Mouse (Mus musculus): Measurements from ENCODE around the gene Krtap19-1. TPM values are rescaled to one million over a fixed set of nuclear protein-coding genes. Genes with fewer than 3 reads are reported as not detected.

The Krtap19-1 gene
- not detected for polyA plus RNA-seq (2015; fragmentation: Illumina TruSeq; extraction: RNeasy Lipid Tissue Mini Kit (QIAGEN cat#74804); ENCODE audit: low read depth, low replicate concordance)

DNA sequence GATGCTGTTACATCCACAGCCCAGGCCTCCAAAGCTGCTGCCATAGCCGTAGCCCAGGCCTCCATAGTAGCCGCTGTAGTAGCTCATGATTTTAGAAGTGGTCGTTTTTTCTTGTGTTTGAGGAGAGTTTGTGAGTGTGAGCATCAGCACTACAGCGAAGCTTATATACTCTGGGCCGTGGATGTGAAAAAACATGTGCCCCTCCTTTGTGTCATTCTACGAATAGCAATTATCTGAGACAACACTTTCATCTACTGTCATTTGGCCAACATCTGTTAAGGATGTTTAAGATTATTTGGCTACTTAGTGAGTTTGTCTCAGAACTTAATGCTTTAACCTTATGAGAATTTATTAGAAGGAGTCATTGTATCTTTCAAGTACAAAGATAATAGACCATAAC lies at the start of gene Krtap19-1:
Krtap19-1 (minus strand) TSS at position 101 of the 400 bp plus-strand sequence.

GRCm38 (mm10) chr16:88896357-88896756 lies 27.1 kb upstream of the Krtap19-1 start, which contains the start of gene Krtap19-5:
Gene Krtap19-5 (minus strand): TSS chr16:88896457.

DNA sequence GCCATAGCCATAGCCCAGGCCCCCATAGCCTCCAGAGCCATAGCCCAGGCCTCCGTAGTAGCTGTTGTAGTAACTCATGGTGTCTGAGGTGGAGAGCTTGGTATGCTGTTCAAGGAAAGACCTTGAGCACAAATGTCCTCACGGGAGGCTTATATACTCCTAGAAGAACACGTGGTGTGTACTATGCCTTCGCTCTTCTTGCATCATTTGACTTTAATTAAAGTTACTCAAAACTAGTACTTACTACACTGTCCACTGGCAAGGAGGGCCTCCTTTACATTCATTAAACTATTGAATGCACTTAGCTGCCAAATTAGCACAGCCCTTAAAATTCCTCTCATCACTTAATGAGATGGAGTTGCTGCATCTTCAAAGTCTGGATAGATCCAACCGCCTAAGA lies 15.8 kb upstream of the Krtap19-1 start, which contains the start of gene Krtap19-4:
Krtap19-4 (minus strand) TSS at position 101 of the 400 bp plus-strand sequence.

GRCm38 (mm10) chr16:88877938-88878337 lies 8.7 kb upstream of the Krtap19-1 start, which contains the start of gene Krtap19-3:
Gene Krtap19-3 (minus strand): TSS chr16:88878038.

GRCm38 (mm10) chr16:88874169-88874568 lies 5.0 kb upstream of the Krtap19-1 start, which contains the start of gene Krtap19-2:
Gene Krtap19-2 (minus strand): TSS chr16:88874269.

DNA sequence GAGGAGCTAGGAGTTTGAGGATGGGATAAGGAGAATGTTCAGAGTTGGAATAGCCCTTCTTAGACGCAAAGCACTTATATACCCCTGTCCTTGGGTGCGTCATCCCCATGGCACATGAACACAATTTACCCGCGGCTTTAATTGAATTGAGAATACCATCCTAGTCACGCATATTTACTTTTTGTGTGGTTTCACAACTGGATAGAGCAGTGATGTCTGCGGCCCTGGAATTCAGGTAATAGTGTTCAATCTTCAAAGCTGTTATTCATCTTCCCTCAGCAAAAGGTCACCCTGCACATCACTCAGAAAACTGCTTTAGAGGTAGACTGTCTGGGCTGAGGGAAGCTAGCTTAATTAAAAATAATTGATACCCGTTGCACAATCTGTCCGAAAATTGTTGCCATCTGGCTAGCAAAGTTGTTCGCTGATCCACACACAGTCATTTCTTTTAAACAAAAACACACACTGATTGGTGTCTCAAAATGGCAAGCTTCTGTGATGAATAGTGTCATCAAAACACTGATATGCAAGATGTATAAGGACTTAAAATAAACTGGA lies 43.0 kb downstream of the Krtap19-1 start, which contains the start of gene Krtap14:
Krtap14 (minus strand) TSS at position 51 of the 558 bp plus-strand sequence.

DNA sequence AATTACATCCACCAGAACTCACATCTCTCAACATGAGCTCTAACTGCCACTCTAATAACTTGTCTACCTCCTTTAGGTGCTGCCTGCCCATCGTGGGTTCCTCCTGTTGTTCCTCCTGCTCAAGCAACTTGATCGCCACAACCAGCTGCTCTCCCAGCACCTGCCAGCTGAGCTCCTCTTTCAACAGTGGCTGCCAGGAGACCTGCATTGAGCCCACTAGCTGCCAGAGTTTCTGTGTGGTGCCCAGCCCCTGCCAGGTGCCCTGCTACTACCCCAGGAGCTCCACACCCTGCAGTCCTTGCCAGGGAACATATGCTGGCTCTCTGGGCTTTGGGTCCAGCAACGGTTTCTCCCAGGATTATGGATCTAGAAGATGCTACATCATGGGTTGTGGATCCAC lies 49.1 kb downstream of the Krtap19-1 start, which contains the start of gene Krtap15:
Krtap15 (plus strand) TSS at position 150 of the 400 bp plus-strand sequence.

Other genes with a start within 250 kb of the Krtap19-1 start
- gene 2310079G19Rik, start 241.7 kb downstream of the Krtap19-1 start, polyA plus RNA-seq (2015; fragmentation: Illumina TruSeq; extraction: RNeasy Lipid Tissue Mini Kit (QIAGEN cat#74804); ENCODE audit: low read depth, low replicate concordance), result not detected
- gene Krtap26-1, start 221.6 kb downstream of the Krtap19-1 start, polyA plus RNA-seq (2015; fragmentation: Illumina TruSeq; extraction: RNeasy Lipid Tissue Mini Kit (QIAGEN cat#74804); ENCODE audit: low read depth, low replicate concordance), result not detected
- gene Krtap27-1, start 197.7 kb downstream of the Krtap19-1 start, polyA plus RNA-seq (2015; fragmentation: Illumina TruSeq; extraction: RNeasy Lipid Tissue Mini Kit (QIAGEN cat#74804); ENCODE audit: low read depth, low replicate concordance), result not detected
- not detected for gene 2310061N02Rik, start 161.4 kb downstream of the Krtap19-1 start, polyA plus RNA-seq (2015; fragmentation: Illumina TruSeq; extraction: RNeasy Lipid Tissue Mini Kit (QIAGEN cat#74804); ENCODE audit: low read depth, low replicate concordance)
- not detected for gene Krtap13-1, start 140.5 kb downstream of the Krtap19-1 start, polyA plus RNA-seq (2015; fragmentation: Illumina TruSeq; extraction: RNeasy Lipid Tissue Mini Kit (QIAGEN cat#74804); ENCODE audit: low read depth, low replicate concordance)
- not detected for gene Krtap13, start 117.8 kb downstream of the Krtap19-1 start, polyA plus RNA-seq (2015; fragmentation: Illumina TruSeq; extraction: RNeasy Lipid Tissue Mini Kit (QIAGEN cat#74804); ENCODE audit: low read depth, low replicate concordance)
- not detected for gene 2310034C09Rik, start 110.6 kb downstream of the Krtap19-1 start, polyA plus RNA-seq (2015; fragmentation: Illumina TruSeq; extraction: RNeasy Lipid Tissue Mini Kit (QIAGEN cat#74804); ENCODE audit: low read depth, low replicate concordance)
- not detected for gene 2310057N15Rik, start 95.2 kb downstream of the Krtap19-1 start, polyA plus RNA-seq (2015; fragmentation: Illumina TruSeq; extraction: RNeasy Lipid Tissue Mini Kit (QIAGEN cat#74804); ENCODE audit: low read depth, low replicate concordance)
- not detected for gene Gm5965, start 91.5 kb downstream of the Krtap19-1 start, polyA plus RNA-seq (2015; fragmentation: Illumina TruSeq; extraction: RNeasy Lipid Tissue Mini Kit (QIAGEN cat#74804); ENCODE audit: low read depth, low replicate concordance)
- not detected for gene Gm20741, start 57.2 kb downstream of the Krtap19-1 start, polyA plus RNA-seq (2015; fragmentation: Illumina TruSeq; extraction: RNeasy Lipid Tissue Mini Kit (QIAGEN cat#74804); ENCODE audit: low read depth, low replicate concordance)
- not detected for gene Krtap15, start 49.2 kb downstream of the Krtap19-1 start, polyA plus RNA-seq (2015; fragmentation: Illumina TruSeq; extraction: RNeasy Lipid Tissue Mini Kit (QIAGEN cat#74804); ENCODE audit: low read depth, low replicate concordance)
- gene Krtap14, start 43.3 kb downstream of the Krtap19-1 start, polyA plus RNA-seq (2015; fragmentation: Illumina TruSeq; extraction: RNeasy Lipid Tissue Mini Kit (QIAGEN cat#74804); ENCODE audit: low read depth, low replicate concordance), result not detected
- gene Krtap19-2, start 4.9 kb upstream of the Krtap19-1 start, polyA plus RNA-seq (2015; fragmentation: Illumina TruSeq; extraction: RNeasy Lipid Tissue Mini Kit (QIAGEN cat#74804); ENCODE audit: low read depth, low replicate concordance), result not detected
- not detected for gene Krtap19-3, start 8.6 kb upstream of the Krtap19-1 start, polyA plus RNA-seq (2015; fragmentation: Illumina TruSeq; extraction: RNeasy Lipid Tissue Mini Kit (QIAGEN cat#74804); ENCODE audit: low read depth, low replicate concordance)
- not detected for gene Krtap19-4, start 15.7 kb upstream of the Krtap19-1 start, polyA plus RNA-seq (2015; fragmentation: Illumina TruSeq; extraction: RNeasy Lipid Tissue Mini Kit (QIAGEN cat#74804); ENCODE audit: low read depth, low replicate concordance)
- gene Krtap19-5, start 27.0 kb upstream of the Krtap19-1 start, polyA plus RNA-seq (2015; fragmentation: Illumina TruSeq; extraction: RNeasy Lipid Tissue Mini Kit (QIAGEN cat#74804); ENCODE audit: low read depth, low replicate concordance), result not detected
- not detected for gene Krtap19-9b, start 62.9 kb upstream of the Krtap19-1 start, polyA plus RNA-seq (2015; fragmentation: Illumina TruSeq; extraction: RNeasy Lipid Tissue Mini Kit (QIAGEN cat#74804); ENCODE audit: low read depth, low replicate concordance)
- gene Krtap16-3, start 93.5 kb upstream of the Krtap19-1 start, polyA plus RNA-seq (2015; fragmentation: Illumina TruSeq; extraction: RNeasy Lipid Tissue Mini Kit (QIAGEN cat#74804); ENCODE audit: low read depth, low replicate concordance), result not detected
- gene Krtap22-2, start 141.3 kb upstream of the Krtap19-1 start, polyA plus RNA-seq (2015; fragmentation: Illumina TruSeq; extraction: RNeasy Lipid Tissue Mini Kit (QIAGEN cat#74804); ENCODE audit: low read depth, low replicate concordance), result not detected
- not detected for gene Gm10229, start 145.9 kb upstream of the Krtap19-1 start, polyA plus RNA-seq (2015; fragmentation: Illumina TruSeq; extraction: RNeasy Lipid Tissue Mini Kit (QIAGEN cat#74804); ENCODE audit: low read depth, low replicate concordance)
- gene Krtap6-1, start 162.3 kb upstream of the Krtap19-1 start, polyA plus RNA-seq (2015; fragmentation: Illumina TruSeq; extraction: RNeasy Lipid Tissue Mini Kit (QIAGEN cat#74804); ENCODE audit: low read depth, low replicate concordance), result not detected
- gene Gm10228, start 172.1 kb upstream of the Krtap19-1 start, polyA plus RNA-seq (2015; fragmentation: Illumina TruSeq; extraction: RNeasy Lipid Tissue Mini Kit (QIAGEN cat#74804); ENCODE audit: low read depth, low replicate concordance), result not detected
- gene Krtap6-5, start 178.5 kb upstream of the Krtap19-1 start, polyA plus RNA-seq (2015; fragmentation: Illumina TruSeq; extraction: RNeasy Lipid Tissue Mini Kit (QIAGEN cat#74804); ENCODE audit: low read depth, low replicate concordance), result not detected
- gene 1110025L11Rik, start 194.6 kb upstream of the Krtap19-1 start, polyA plus RNA-seq (2015; fragmentation: Illumina TruSeq; extraction: RNeasy Lipid Tissue Mini Kit (QIAGEN cat#74804); ENCODE audit: low read depth, low replicate concordance), result not detected
- gene Krtap6-3, start 214.6 kb upstream of the Krtap19-1 start, polyA plus RNA-seq (2015; fragmentation: Illumina TruSeq; extraction: RNeasy Lipid Tissue Mini Kit (QIAGEN cat#74804); ENCODE audit: low read depth, low replicate concordance), result not detected

Data from brain, adult 10 weeks (tissue).